Mouse (Mus musculus) T-helper 17 cell (primary cell): Measurements from ENCODE around the gene Schip1.

Experiments used
- in situ Hi-C, 2 experiments: fragments of 300-600 bp; cut with MboI, MseI; formaldehyde crosslinking; loops; 1 replicate in 1 of 2; 2 replicates in 1 of 2; pipeline ENCODE4 v1.15.1; 2025; ENCODE audit warnings: high pct_unique_total_duplicates in 2 of 2

Schip1 gene

GRCm38 (mm10) chr3:68269251-68269650 is 204.6 kb downstream of the Schip1 start:
- in situ Hi-C loops: no loop called here

GRCm38 (mm10) chr3:68270246-68270645 is 205.6 kb downstream of the Schip1 start:
- in situ Hi-C loops: no loop called here

GRCm38 (mm10) chr3:68271457-68271856 is 206.9 kb downstream of the Schip1 start:
- in situ Hi-C loops: no loop called here

- in situ Hi-C loops: no loop called here
Observed at GRCm38 (mm10) chr3:68271881-68272280, 207.3 kb downstream of the Schip1 start.

GRCm38 (mm10) chr3:68282844-68283594 is 218.4 kb downstream of the Schip1 start:
- in situ Hi-C loops: no loop called here

- in situ Hi-C loops: no loop called here
Observed at GRCm38 (mm10) chr3:68283595-68283991, 219.0 kb downstream of the Schip1 start.

- in situ Hi-C loops: no loop called here
Observed at GRCm38 (mm10) chr3:68284500-68284899, 219.9 kb downstream of the Schip1 start.

GRCm38 (mm10) chr3:68296752-68297151 is 232.2 kb downstream of the Schip1 start:
- in situ Hi-C loops: no loop called here

GRCm38 (mm10) chr3:68305647-68306046 is 241.0 kb downstream of the Schip1 start:
- in situ Hi-C loops: no loop called here

- in situ Hi-C loops: no loop called here
Observed at GRCm38 (mm10) chr3:68306726-68307125, 242.1 kb downstream of the Schip1 start.

GRCm38 (mm10) chr3:68325575-68325974 is 261.0 kb downstream of the Schip1 start:
- in situ Hi-C loops: no loop called here

GRCm38 (mm10) chr3:68332515-68332914 is 267.9 kb downstream of the Schip1 start:
- in situ Hi-C loops: no loop called here

- in situ Hi-C loops: no loop called here
Observed at GRCm38 (mm10) chr3:68335501-68335900, 270.9 kb downstream of the Schip1 start.

GRCm38 (mm10) chr3:68350624-68351023 is 286.0 kb downstream of the Schip1 start:
- in situ Hi-C loops: no loop called here

GRCm38 (mm10) chr3:68351461-68351860 is 286.9 kb downstream of the Schip1 start:
- in situ Hi-C loops: no loop called here

- in situ Hi-C loops: no loop called here
Observed at GRCm38 (mm10) chr3:68352961-68353360, 288.4 kb downstream of the Schip1 start.

GRCm38 (mm10) chr3:68353492-68353891 is 288.9 kb downstream of the Schip1 start:
- in situ Hi-C loops: no loop called here

- in situ Hi-C loops: no loop called here
Observed at GRCm38 (mm10) chr3:68356516-68356915, 291.9 kb downstream of the Schip1 start.

GRCm38 (mm10) chr3:68368029-68368428 is 303.4 kb downstream of the Schip1 start:
- in situ Hi-C loops: no loop called here

GRCm38 (mm10) chr3:68372925-68373324 is 308.3 kb downstream of the Schip1 start:
- in situ Hi-C loops: no loop called here

- in situ Hi-C loops: no loop called here
Observed at GRCm38 (mm10) chr3:68375100-68375508, 310.5 kb downstream of the Schip1 start.

GRCm38 (mm10) chr3:68377452-68378198 is 313.0 kb downstream of the Schip1 start:
- in situ Hi-C loops: no loop called here

- in situ Hi-C loops: no loop called here
Observed at GRCm38 (mm10) chr3:68378799-68379198, 314.2 kb downstream of the Schip1 start.
